Mouse (Mus musculus): ENCODE results near the gene Ttc13.

DNA sequence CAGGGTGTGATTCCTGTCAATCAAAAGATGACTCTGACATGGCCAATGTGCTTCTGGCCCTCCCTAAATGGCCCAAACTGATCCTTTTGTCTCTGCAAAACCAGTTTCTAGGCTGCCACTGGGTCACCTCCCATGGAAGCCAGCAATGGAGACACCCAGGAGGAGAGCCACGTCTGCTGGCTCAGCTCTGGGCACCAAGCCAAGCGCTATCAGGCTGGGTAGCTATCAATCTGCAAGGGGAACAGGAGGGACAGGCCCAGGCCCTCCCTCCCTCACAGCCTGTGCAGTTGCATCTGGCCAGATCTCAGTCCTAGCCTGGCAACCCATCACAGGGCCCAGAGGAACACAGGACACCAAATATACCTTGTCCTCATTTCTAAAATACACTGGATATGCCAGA lies 63.4 kb downstream of the Ttc13 start:
- TF ChIP-seq POLR2A (IDR thresholded peaks at IDR 0.05; ENCODE audit: extremely low read depth, insufficient read depth, low read length): no peak
- no peak for TF ChIP-seq CTCF (IDR thresholded peaks at IDR 0.05; ENCODE audit: extremely low read depth, insufficient read depth, low read length)

Data from cortical plate, adult 2 months (tissue).